Mouse (Mus musculus): ENCODE measurements around the gene Smok3c. TPM values are rescaled to one million over a fixed set of nuclear protein-coding genes. Genes with fewer than 3 reads are reported as not detected.
A peak's percentile ranks its signal among the peaks of the same experiment; 100 is the strongest.
"Not testable (repeated sequence)": the region's sequence is repeated elsewhere in the genome, so short reads cannot be mapped to it uniquely, and the experiment has no call there.

Smok3c gene
- polyA plus RNA-seq (2015; fragmentation: Nextera tagmentation; extraction: Ambion mirVana): not detected in 2 replicates

DNA sequence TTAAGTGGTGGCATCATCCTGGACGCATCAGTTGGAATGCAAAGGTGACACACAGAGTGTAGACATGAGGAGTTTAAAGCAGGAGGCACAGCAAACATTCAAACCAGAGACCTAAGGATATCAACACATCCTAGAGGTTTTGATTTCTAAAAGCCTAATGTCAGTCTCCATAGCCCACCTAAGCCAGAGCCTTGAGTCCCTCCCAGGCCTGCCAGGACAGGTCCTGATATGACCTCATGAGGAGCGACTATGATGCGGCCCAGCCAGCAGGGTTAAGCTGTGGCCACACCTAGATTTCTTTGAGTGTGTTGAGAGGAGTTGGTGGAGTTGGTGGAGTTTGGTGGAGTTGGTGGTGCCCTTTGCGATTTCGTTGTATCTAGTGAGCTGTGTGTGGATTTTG, at the start of gene Smok3c:
Smok3c (plus strand) TSS at position 301 of the 400 bp plus-strand sequence.
- not testable (repeated sequence) for H3K4me3 ChIP-seq (replicated peaks; ENCODE audit: low read length); H3K36me3 ChIP-seq (ENCODE audit: control insufficient read depth, insufficient read depth, low read length); H3K4me2 ChIP-seq (ENCODE audit: low read depth, low read length); H3K27ac ChIP-seq (ENCODE audit: low read length); H3K27me3 ChIP-seq (ENCODE audit: control insufficient read depth, insufficient read depth, low read length); H3K9me3 ChIP-seq (replicated peaks; ENCODE audit: control insufficient read depth, low read length); H3K9ac ChIP-seq (ENCODE audit: low read length); ATAC-seq (ENCODE audit: insufficient read depth, low FRiP score); H3K4me1 ChIP-seq (ENCODE audit: control insufficient read depth, insufficient read depth, low read length)
- WGBS: no CpG with 5 or more reads among the region's 5 CpGs

DNA sequence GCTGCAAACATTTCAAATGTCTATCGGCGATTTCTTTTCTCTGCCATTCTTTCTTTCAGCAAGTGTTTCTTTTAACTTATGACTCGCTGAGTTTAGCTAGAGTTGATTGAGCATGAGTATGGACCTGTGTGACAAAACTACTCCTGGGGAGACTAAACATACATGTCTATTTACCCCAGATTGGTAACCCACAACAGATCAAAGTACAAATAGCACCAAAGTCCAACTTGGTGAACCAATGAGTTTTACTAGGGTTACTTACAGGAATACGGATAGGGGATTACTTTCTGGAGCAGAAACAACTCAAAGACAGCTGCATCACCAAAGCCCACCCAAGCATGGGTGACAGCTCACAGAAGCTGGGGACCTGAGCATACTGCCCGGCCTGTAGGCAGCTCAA, 43.6 kb upstream of the Smok3c start:
- Histone ChIP-seq H3K27me3 (ENCODE audit: control insufficient read depth, insufficient read depth, low read length) (no peaks in the 10 kb centered on the region), H3K4me2 (ENCODE audit: low read depth, low read length) (no peak overlapping the region), H3K27ac (ENCODE audit: low read length) (no peak overlapping the region), H3K4me3 (replicated peaks; ENCODE audit: low read length) (no peak overlapping the region), H3K9me3 (replicated peaks; ENCODE audit: control insufficient read depth, low read length) (no peaks in the 10 kb centered on the region), H3K36me3 (ENCODE audit: control insufficient read depth, insufficient read depth, low read length) (no peaks in the 10 kb centered on the region), H3K4me1 (ENCODE audit: control insufficient read depth, insufficient read depth, low read length) (no peaks in the 10 kb centered on the region), H3K9ac (ENCODE audit: low read length) (no peak overlapping the region)
- no peak for ATAC-seq (ENCODE audit: insufficient read depth, low FRiP score)
- 85% methylated on average over 5 of the region's 5 CpGs for WGBS

GRCm38 (mm10) chr5:138012382-138012781, 40.6 kb upstream of the Smok3c start:
- Histone ChIP-seq H3K9me3 (replicated peaks; ENCODE audit: control insufficient read depth, low read length) (no peaks in the 10 kb centered on the region), H3K36me3 (ENCODE audit: control insufficient read depth, insufficient read depth, low read length) (no peaks in the 10 kb centered on the region), H3K4me3 (replicated peaks; ENCODE audit: low read length) (no peak overlapping the region), H3K9ac (ENCODE audit: low read length) (no peak overlapping the region), H3K4me2 (ENCODE audit: low read depth, low read length) (no peak overlapping the region), H3K4me1 (ENCODE audit: control insufficient read depth, insufficient read depth, low read length) (no peaks in the 10 kb centered on the region), H3K27ac (ENCODE audit: low read length) (no peak overlapping the region), H3K27me3 (ENCODE audit: control insufficient read depth, insufficient read depth, low read length) (no peaks in the 10 kb centered on the region)
- no peak for ATAC-seq (ENCODE audit: insufficient read depth, low FRiP score)
- WGBS: 80% methylated on average over 5 of the region's 5 CpGs

GRCm38 (mm10) chr5:138016530-138016929, 36.5 kb upstream of the Smok3c start:
- H3K36me3 ChIP-seq (ENCODE audit: control insufficient read depth, insufficient read depth, low read length): no peaks in the 10 kb centered on the region
- ATAC-seq (ENCODE audit: insufficient read depth, low FRiP score): peak; percentile 78; the same call in 1 of the 2 replicates
- no peaks in the 10 kb centered on the region for H3K27me3 ChIP-seq (ENCODE audit: control insufficient read depth, insufficient read depth, low read length)
- no peak overlapping the region for H3K4me3 ChIP-seq (replicated peaks; ENCODE audit: low read length)
- peak overlapping the region; percentile 46 for H3K27ac ChIP-seq (ENCODE audit: low read length)
- H3K9ac ChIP-seq (ENCODE audit: low read length): no peak overlapping the region
- 64% methylated on average over 2 of the region's 2 CpGs for WGBS
- no peaks in the 10 kb centered on the region for H3K4me1 ChIP-seq (ENCODE audit: control insufficient read depth, insufficient read depth, low read length)
- no peak overlapping the region for H3K4me2 ChIP-seq (ENCODE audit: low read depth, low read length)
- H3K9me3 ChIP-seq (replicated peaks; ENCODE audit: control insufficient read depth, low read length): no peaks in the 10 kb centered on the region

GRCm38 (mm10) chr5:138016997-138017396, 36.0 kb upstream of the Smok3c start:
- H3K36me3 ChIP-seq (ENCODE audit: control insufficient read depth, insufficient read depth, low read length): no peaks in the 10 kb centered on the region
- no peaks in the 10 kb centered on the region for H3K4me1 ChIP-seq (ENCODE audit: control insufficient read depth, insufficient read depth, low read length)
- H3K9me3 ChIP-seq (replicated peaks; ENCODE audit: control insufficient read depth, low read length): no peaks in the 10 kb centered on the region
- ATAC-seq (ENCODE audit: insufficient read depth, low FRiP score): peak; percentile 21; the same call in 1 of the 2 replicates
- H3K9ac ChIP-seq (ENCODE audit: low read length): no peak overlapping the region
- H3K4me3 ChIP-seq (replicated peaks; ENCODE audit: low read length): no peak overlapping the region
- H3K4me2 ChIP-seq (ENCODE audit: low read depth, low read length): no peak overlapping the region
- peak overlapping the region; percentile 21; the same call in 1 of the 2 replicates for H3K27ac ChIP-seq (ENCODE audit: low read length)
- no peaks in the 10 kb centered on the region for H3K27me3 ChIP-seq (ENCODE audit: control insufficient read depth, insufficient read depth, low read length)

- H3K4me3 ChIP-seq (replicated peaks; ENCODE audit: low read length); H3K4me2 ChIP-seq (ENCODE audit: low read depth, low read length); H3K36me3 ChIP-seq (ENCODE audit: control insufficient read depth, insufficient read depth, low read length); ATAC-seq (ENCODE audit: insufficient read depth, low FRiP score); H3K27ac ChIP-seq (ENCODE audit: low read length); H3K9me3 ChIP-seq (replicated peaks; ENCODE audit: control insufficient read depth, low read length); H3K9ac ChIP-seq (ENCODE audit: low read length); H3K4me1 ChIP-seq (ENCODE audit: control insufficient read depth, insufficient read depth, low read length); H3K27me3 ChIP-seq (ENCODE audit: control insufficient read depth, insufficient read depth, low read length): not testable (repeated sequence)
- 82% methylated on average over 3 of the region's 4 CpGs for WGBS
Measured at GRCm38 (mm10) chr5:138019577-138019976, 33.4 kb upstream of the Smok3c start.

DNA sequence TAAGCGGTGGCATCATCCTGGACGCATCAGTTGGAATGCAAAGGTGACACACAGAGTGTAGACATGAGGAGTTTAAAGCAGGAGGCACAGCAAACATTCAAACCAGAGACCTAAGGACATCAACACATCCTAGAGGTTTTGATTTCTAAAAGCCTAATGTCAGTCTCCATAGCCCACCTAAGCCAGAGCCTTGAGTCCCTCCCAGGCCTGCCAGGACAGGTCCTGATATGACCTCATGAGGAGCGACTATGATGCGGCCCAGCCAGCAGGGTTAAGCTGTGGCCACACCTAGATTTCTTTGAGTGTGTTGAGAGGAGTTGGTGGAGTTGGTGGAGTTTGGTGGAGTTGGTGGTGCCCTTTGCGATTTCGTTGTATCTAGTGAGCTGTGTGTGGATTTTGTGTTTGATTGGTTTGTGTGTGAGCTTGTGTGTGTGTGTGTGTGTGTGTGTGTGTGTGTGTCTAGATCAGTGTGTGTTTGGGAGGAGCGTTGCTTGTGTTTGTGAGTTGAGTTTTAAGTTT, 32.0 kb upstream of the Smok3c start, which contains the start of the genes Smok3a and Smok3b:
Smok3a (plus strand) TSS at position 301 of the 519 bp plus-strand sequence.
Smok3b (plus strand) TSS at position 469 of the 519 bp plus-strand sequence.
- not testable (repeated sequence) for ATAC-seq (ENCODE audit: insufficient read depth, low FRiP score); H3K9ac ChIP-seq (ENCODE audit: low read length); H3K4me1 ChIP-seq (ENCODE audit: control insufficient read depth, insufficient read depth, low read length); H3K27me3 ChIP-seq (ENCODE audit: control insufficient read depth, insufficient read depth, low read length); H3K4me3 ChIP-seq (replicated peaks; ENCODE audit: low read length); H3K4me2 ChIP-seq (ENCODE audit: low read depth, low read length); H3K36me3 ChIP-seq (ENCODE audit: control insufficient read depth, insufficient read depth, low read length); H3K9me3 ChIP-seq (replicated peaks; ENCODE audit: control insufficient read depth, low read length); H3K27ac ChIP-seq (ENCODE audit: low read length)
- WGBS: 75% methylated on average over 3 of the region's 7 CpGs

GRCm38 (mm10) chr5:138073803-138074202, 20.8 kb downstream of the Smok3c start:
- 86% methylated on average over 4 of the region's 4 CpGs for WGBS
- ATAC-seq (ENCODE audit: insufficient read depth, low FRiP score): no peak

GRCm38 (mm10) chr5:138075684-138076083, 22.7 kb downstream of the Smok3c start:
- no peaks in the 10 kb centered on the region for H3K9me3 ChIP-seq (replicated peaks; ENCODE audit: control insufficient read depth, low read length)
- no peaks in the 10 kb centered on the region for H3K36me3 ChIP-seq (ENCODE audit: control insufficient read depth, insufficient read depth, low read length)
- H3K4me2 ChIP-seq (ENCODE audit: low read depth, low read length): no peak overlapping the region
- H3K27ac ChIP-seq (ENCODE audit: low read length): no peak overlapping the region
- WGBS: 72% methylated on average over 3 of the region's 3 CpGs
- no peak overlapping the region for H3K9ac ChIP-seq (ENCODE audit: low read length)
- no peak for ATAC-seq (ENCODE audit: insufficient read depth, low FRiP score)
- H3K4me1 ChIP-seq (ENCODE audit: control insufficient read depth, insufficient read depth, low read length): no peaks in the 10 kb centered on the region
- H3K4me3 ChIP-seq (replicated peaks; ENCODE audit: low read length): no peak overlapping the region
- H3K27me3 ChIP-seq (ENCODE audit: control insufficient read depth, insufficient read depth, low read length): no peaks in the 10 kb centered on the region

More at GRCm38 (mm10) chr5:138073803-138074202, 20.8 kb downstream of the Smok3c start:
- Histone ChIP-seq H3K27ac (ENCODE audit: low read length) (no peak overlapping the region), H3K36me3 (ENCODE audit: control insufficient read depth, insufficient read depth, low read length) (no peaks in the 10 kb centered on the region), H3K4me3 (replicated peaks; ENCODE audit: low read length) (no peak overlapping the region), H3K9me3 (replicated peaks; ENCODE audit: control insufficient read depth, low read length) (no peaks in the 10 kb centered on the region), H3K9ac (ENCODE audit: low read length) (no peak overlapping the region), H3K4me1 (ENCODE audit: control insufficient read depth, insufficient read depth, low read length) (no peaks in the 10 kb centered on the region), H3K4me2 (ENCODE audit: low read depth, low read length) (no peak overlapping the region), H3K27me3 (ENCODE audit: control insufficient read depth, insufficient read depth, low read length) (no peaks in the 10 kb centered on the region)
